Mouse (Mus musculus): Measurements from ENCODE around the gene Rasgrp3.

DNA sequence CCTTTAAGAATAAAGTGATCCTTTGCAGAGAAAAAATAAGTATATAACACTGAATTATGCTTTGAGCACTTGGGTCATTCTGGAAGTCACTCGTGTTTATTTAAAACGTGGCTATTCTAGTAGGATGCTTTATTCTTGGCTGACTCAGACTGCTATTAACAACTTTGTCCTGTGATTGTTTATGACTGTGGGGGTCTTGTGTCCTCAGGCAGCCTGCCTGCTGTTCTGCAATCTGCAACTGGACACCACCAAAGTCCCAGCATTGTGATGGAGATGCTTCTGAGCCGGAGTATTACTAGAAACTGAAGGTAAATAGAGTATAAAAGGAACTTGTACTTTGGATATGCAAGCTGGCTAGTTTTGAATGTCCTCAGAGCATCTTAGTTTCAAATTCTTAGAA is 121.3 kb downstream of the Rasgrp3 start:
- no peak for TF ChIP-seq CTCF (IDR thresholded peaks at IDR 0.05; ENCODE audit: low read depth)
- no peak for TF ChIP-seq EP300 (optimal IDR thresholded peaks at IDR 0.05)
